Mouse (Mus musculus) spleen, embryonic (tissue): ENCODE data around the gene Gm17175.
"Not testable (repeated sequence)": the region's sequence is repeated elsewhere in the genome, so short reads cannot be mapped to it uniquely, and the experiment has no call there.

Experiments used
- CTCF ChIA-PET: fragments of 350-600 bp; sonication (Branson Sonifier 250); formaldehyde crosslinking; loops from one replicate; lab custom pipeline; 2022; lab: Charles Lee

The Gm17175 gene

GRCm38 (mm10) chr14:51573963-51574362 lies at the start of gene Gm17175:
TSS of gene Gm17175 (minus strand) at chr14:51574063.
- CTCF ChIA-PET, result not testable (repeated sequence)

- CTCF ChIA-PET, result no interaction called here
Observed at GRCm38 (mm10) chr14:51611210-51611609, 37.3 kb upstream of the Gm17175 start, which contains the start of gene Gm17078. TSS of gene Gm17078 (minus strand) at chr14:51611310.

GRCm38 (mm10) chr14:51592039-51592438 lies 18.2 kb upstream of the Gm17175 start, which contains the start of gene Gm17174:
TSS of gene Gm17174 (minus strand) at chr14:51592139.
- CTCF ChIA-PET, result not testable (repeated sequence)

- CTCF ChIA-PET, result no interaction called here
Observed at GRCm38 (mm10) chr14:51552490-51552889, 21.4 kb downstream of the Gm17175 start, which contains the start of gene Gm5622. TSS of gene Gm5622 (plus strand) at chr14:51552790.
